18 mouse cellular contexts compared by ENCODE assay signal in genomic region chr13:69239261-69239915, GRCm38 (mm10).
A peak's percentile ranks its signal among the peaks of the same experiment; 100 is the strongest.
DNase-seq lines count a peak whose midpoint lies in the region; ATAC-seq and TF ChIP-seq lines count a peak whose summit lies in the region.
"Had no signal": no experiment of that assay in that cellular context is flagged by ENCODE, and none has a peak within 500 bp of the region (broad histone marks: within the 10 kb centered on the region; RNA-seq: fewer than 3 reads in every experiment).

No protein-coding gene starts in this region.

- no peak overlapping the region for H3K4me2 ChIP-seq in heart, embryonic 12.5 days
- no peak overlapping the region for H3K4me2 ChIP-seq in midbrain, embryonic 11.5 days
- H3K4me2 ChIP-seq in midbrain, postnatal 0 days (ENCODE audit: low read depth, low read length, poor library complexity, severe bottlenecking): no peak overlapping the region
- H3K4me2 ChIP-seq: hindbrain, embryonic 12.5 days; liver, embryonic 12.5 days; lung, embryonic 15.5 days; stomach, embryonic 15.5 days had no signal

- peak; percentile 93 for DNase-seq in heart, adult 11 months
- DNase-seq in midbrain, embryonic 11.5 days (ENCODE audit: low spot score, missing footprints): no peak
- no peak for DNase-seq in midbrain, postnatal 0 days (ENCODE audit: low spot score)
- peak; percentile 70 for DNase-seq in lung, postnatal 10 days
- no peak for DNase-seq in cerebellum, postnatal 14 days
- DNase-seq in spleen, adult 12 weeks (ENCODE audit: low spot score): no peak
- DNase-seq: cerebellum, adult 2 months; gastrocnemius, postnatal 36 days; kidney, adult 8-10 months; right cerebral cortex, postnatal 14 days; thymus, adult 2 months had no signal

- no peak overlapping the region for H3K4me3 ChIP-seq in heart, embryonic 12.5 days
- H3K4me3 ChIP-seq in midbrain, embryonic 11.5 days (ENCODE audit: low read depth, low read length): no peak overlapping the region
- H3K4me3 ChIP-seq in midbrain, postnatal 0 days (ENCODE audit: low read depth, low read length): no peak overlapping the region
- H3K4me3 ChIP-seq: hindbrain, embryonic 12.5 days; liver, embryonic 12.5 days; lung, embryonic 15.5 days; stomach, embryonic 15.5 days had no signal

- no peak for ATAC-seq in heart, embryonic 12.5 days (ENCODE audit: insufficient number of reproducible peaks, low FRiP score)
- 0 out of 2 replicates have a peak, but pooled peaks have one; percentile 22 for ATAC-seq in midbrain, embryonic 11.5 days (ENCODE audit: low FRiP score)
- ATAC-seq in midbrain, postnatal 0 days (ENCODE audit: low FRiP score): no peak
- ATAC-seq: forebrain, embryonic 16.5 days; liver, embryonic 12.5 days had no signal

- no peak for TF ChIP-seq CTCF in midbrain, postnatal 0 days (IDR thresholded peaks at IDR 0.05)

- WGBS in heart, embryonic 12.5 days: 78% methylated on average over 2 of the region's 2 CpGs
- WGBS in midbrain, embryonic 11.5 days: 83% methylated on average over 2 of the region's 2 CpGs
- WGBS in midbrain, postnatal 0 days: 87% methylated on average over 2 of the region's 2 CpGs

- no peak overlapping the region for H3K9ac ChIP-seq in heart, embryonic 12.5 days
- no peak overlapping the region for H3K9ac ChIP-seq in midbrain, embryonic 11.5 days (ENCODE audit: low read length)
- H3K9ac ChIP-seq in midbrain, postnatal 0 days (replicated peaks; ENCODE audit: low read length, poor library complexity, severe bottlenecking): no peak overlapping the region
- H3K9ac ChIP-seq: hindbrain, embryonic 12.5 days; liver, embryonic 12.5 days; lung, embryonic 15.5 days; stomach, embryonic 15.5 days had no signal

- no peaks in the 10 kb centered on the region for H3K4me1 ChIP-seq in heart, embryonic 12.5 days (replicated peaks)
- no peaks in the 10 kb centered on the region for H3K4me1 ChIP-seq in midbrain, embryonic 11.5 days (ENCODE audit: control insufficient read depth, insufficient read depth, low read length)
- no peaks in the 10 kb centered on the region for H3K4me1 ChIP-seq in midbrain, postnatal 0 days (ENCODE audit: insufficient read depth, low read length)
- H3K4me1 ChIP-seq: hindbrain, embryonic 12.5 days; liver, embryonic 12.5 days; lung, embryonic 15.5 days; stomach, embryonic 15.5 days had no signal

- no peaks in the 10 kb centered on the region for H3K27me3 ChIP-seq in heart, embryonic 12.5 days (replicated peaks)
- no peaks in the 10 kb centered on the region for H3K27me3 ChIP-seq in midbrain, embryonic 11.5 days (ENCODE audit: control insufficient read depth, insufficient read depth, low read length)
- no peaks in the 10 kb centered on the region for H3K27me3 ChIP-seq in midbrain, postnatal 0 days (ENCODE audit: insufficient read depth, low read length)
- H3K27me3 ChIP-seq: CH12.LX; hindbrain, embryonic 12.5 days; liver, embryonic 12.5 days; lung, embryonic 15.5 days; stomach, embryonic 15.5 days had no signal

- no peak overlapping the region for H3K27ac ChIP-seq in heart, embryonic 12.5 days (ENCODE audit: poor library complexity, severe bottlenecking)
- H3K27ac ChIP-seq in midbrain, embryonic 11.5 days (ENCODE audit: low read depth, low read length): no peak overlapping the region
- H3K27ac ChIP-seq in midbrain, postnatal 0 days (ENCODE audit: low read depth, low read length): no peak overlapping the region
- H3K27ac ChIP-seq: hindbrain, embryonic 12.5 days; liver, embryonic 12.5 days; lung, embryonic 15.5 days; stomach, embryonic 15.5 days had no signal

- H3K36me3 ChIP-seq in heart, embryonic 12.5 days: no peaks in the 10 kb centered on the region
- H3K36me3 ChIP-seq in midbrain, embryonic 11.5 days (ENCODE audit: control insufficient read depth, insufficient read depth, low read length): no peaks in the 10 kb centered on the region
- H3K36me3 ChIP-seq in midbrain, postnatal 0 days (ENCODE audit: insufficient read depth, low read length): no peaks in the 10 kb centered on the region
- H3K36me3 ChIP-seq: hindbrain, embryonic 12.5 days; liver, embryonic 12.5 days; lung, embryonic 15.5 days; stomach, embryonic 15.5 days had no signal

- no peaks in the 10 kb centered on the region for H3K9me3 ChIP-seq in heart, embryonic 12.5 days (replicated peaks)
- no peaks in the 10 kb centered on the region for H3K9me3 ChIP-seq in midbrain, embryonic 11.5 days (ENCODE audit: control insufficient read depth, low read length)
- H3K9me3 ChIP-seq in midbrain, postnatal 0 days (ENCODE audit: low read length): no peaks in the 10 kb centered on the region
- H3K9me3 ChIP-seq: hindbrain, embryonic 12.5 days; lung, embryonic 15.5 days; stomach, embryonic 15.5 days had no signal

Comparison
In these comparisons a context has a peak if more than half of its experiments do, and no peak if none do; other contexts are left out.
1. DNase-seq: peak in heart, adult 11 months (single experiment) and lung, postnatal 10 days (single experiment); none in midbrain, embryonic 11.5 days (single experiment), midbrain, postnatal 0 days (single experiment), cerebellum, postnatal 14 days (0 of 2) and spleen, adult 12 weeks (single experiment).